Mouse (Mus musculus): ENCODE results near the gene Nfyc.

GRCm38 (mm10) chr4:120814171-120814570, 17.2 kb downstream of the Nfyc start:
- TF ChIP-seq CTCF (IDR thresholded peaks at IDR 0.05; ENCODE audit: low read depth, low read length) (no peak), POLR2A (IDR thresholded peaks at IDR 0.05; ENCODE audit: borderline replicate concordance, low read depth, low read length) (no peak)
